Mouse (Mus musculus): ENCODE measurements around the gene Rph3al. TPM values are rescaled to one million over a fixed set of nuclear protein-coding genes. Genes with fewer than 3 reads are reported as not detected.

The Rph3al gene
- polyA plus RNA-seq, 1 experiment from 2014 or later: 2.4 TPM

DNA sequence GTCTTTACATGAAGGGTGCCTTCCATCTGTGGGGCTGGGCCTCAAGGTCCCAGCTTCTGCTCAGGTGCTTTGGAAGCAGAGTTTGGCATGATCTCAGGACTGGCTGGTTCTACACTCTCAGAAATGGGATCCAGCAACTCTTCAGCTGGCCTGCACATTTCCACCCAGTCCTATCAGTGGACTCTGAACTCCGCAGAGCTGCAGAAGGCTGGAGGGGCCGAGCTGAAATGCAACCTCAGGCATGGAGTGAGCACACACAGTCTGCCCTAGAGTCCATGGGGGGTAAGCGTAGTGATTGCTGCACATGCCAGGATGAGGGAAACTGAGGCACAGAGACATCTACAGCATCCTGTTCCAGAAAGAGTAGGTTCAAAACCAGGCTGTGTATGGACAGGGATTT lies 127.7 kb downstream of the Rph3al start:
- no peak for DNase-seq (ENCODE audit: low spot score)
- Histone ChIP-seq H3K4me3 (no peak overlapping the region), H3K9me3 (replicated peaks) (no peaks in the 10 kb centered on the region), H3K36me3 (no peaks in the 10 kb centered on the region), H3K4me1 (peaks cover 12% of the 10 kb centered on the region; the same call in 1 of the 2 replicates), H3K27ac (no peak overlapping the region), H3K27me3 (ENCODE audit: low read depth, poor library complexity, severe bottlenecking) (0 out of 2 replicates have a peak, but pooled peaks cover 5% of the 10 kb centered on the region)
- WGBS: 93% methylated on average over 3 of the region's 3 CpGs

DNA sequence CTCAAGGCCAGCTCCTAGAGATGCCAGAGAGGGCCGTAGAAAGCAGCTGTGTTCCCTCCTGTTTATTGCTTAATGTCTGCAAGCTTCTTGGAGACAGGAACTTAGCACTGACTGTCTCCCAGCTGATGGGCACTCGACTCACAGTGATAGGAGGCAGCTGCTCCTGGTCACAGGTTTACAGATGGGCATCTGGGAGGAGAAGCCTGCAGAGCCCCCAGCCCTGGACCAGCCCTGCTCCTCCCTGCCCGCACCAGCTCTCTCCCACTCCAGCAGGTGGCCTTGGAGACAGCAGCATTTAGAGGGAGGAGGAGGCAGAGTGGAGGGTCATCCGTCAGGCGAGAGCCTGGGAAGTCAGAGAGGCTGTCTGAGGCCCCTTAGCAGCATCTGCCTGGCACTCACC lies 130.7 kb downstream of the Rph3al start:
- Histone ChIP-seq H3K9me3 (replicated peaks) (no peaks in the 10 kb centered on the region), H3K4me1 (peaks cover 7% of the 10 kb centered on the region; the same call in 1 of the 2 replicates), H3K4me3 (no peak overlapping the region), H3K36me3 (no peaks in the 10 kb centered on the region), H3K27me3 (ENCODE audit: low read depth, poor library complexity, severe bottlenecking) (0 out of 2 replicates have a peak, but pooled peaks cover 5% of the 10 kb centered on the region), H3K27ac (no peak overlapping the region)
- DNase-seq (ENCODE audit: low spot score): no peak
- 36% methylated on average over 5 of the region's 5 CpGs for WGBS

GRCm38 (mm10) chr11:75801771-75802550 lies 136.3 kb downstream of the Rph3al start:
- WGBS: 85% methylated on average over 7 of the region's 7 CpGs
- no peak for DNase-seq (ENCODE audit: low spot score)
- Histone ChIP-seq H3K27ac (no peak overlapping the region), H3K36me3 (no peaks in the 10 kb centered on the region), H3K4me3 (no peak overlapping the region), H3K27me3 (ENCODE audit: low read depth, poor library complexity, severe bottlenecking) (peaks cover 40% of the 10 kb centered on the region), H3K9me3 (replicated peaks) (no peaks in the 10 kb centered on the region), H3K4me1 (peaks cover 4% of the 10 kb centered on the region; the same call in 1 of the 2 replicates)

DNA sequence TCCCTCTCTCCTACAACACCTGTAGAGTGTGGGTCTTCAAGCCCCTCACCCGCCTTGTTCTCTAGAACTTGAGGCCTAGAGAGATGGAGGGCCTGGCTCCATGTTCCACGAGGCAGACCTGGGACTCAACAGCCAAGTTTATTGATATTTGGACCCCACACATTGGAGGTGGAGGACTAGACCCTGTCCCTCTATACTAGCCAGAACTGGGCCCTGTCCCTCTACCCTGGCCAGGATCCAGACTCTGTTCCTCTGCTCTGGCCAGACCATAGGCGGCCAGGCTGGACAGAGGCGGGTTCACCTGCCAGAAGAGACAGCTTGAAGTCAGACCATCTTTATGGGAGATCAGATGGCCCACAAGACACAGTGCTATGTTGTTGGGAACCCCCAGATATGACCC lies 136.9 kb downstream of the Rph3al start:
- no peak for DNase-seq (ENCODE audit: low spot score)
- Histone ChIP-seq H3K4me1 (peaks cover 4% of the 10 kb centered on the region; the same call in 1 of the 2 replicates), H3K4me3 (no peak overlapping the region), H3K27me3 (ENCODE audit: low read depth, poor library complexity, severe bottlenecking) (peaks cover 46% of the 10 kb centered on the region), H3K27ac (no peak overlapping the region), H3K9me3 (replicated peaks) (no peaks in the 10 kb centered on the region), H3K36me3 (no peaks in the 10 kb centered on the region)
- WGBS: 79% methylated on average over 4 of the region's 4 CpGs

DNA sequence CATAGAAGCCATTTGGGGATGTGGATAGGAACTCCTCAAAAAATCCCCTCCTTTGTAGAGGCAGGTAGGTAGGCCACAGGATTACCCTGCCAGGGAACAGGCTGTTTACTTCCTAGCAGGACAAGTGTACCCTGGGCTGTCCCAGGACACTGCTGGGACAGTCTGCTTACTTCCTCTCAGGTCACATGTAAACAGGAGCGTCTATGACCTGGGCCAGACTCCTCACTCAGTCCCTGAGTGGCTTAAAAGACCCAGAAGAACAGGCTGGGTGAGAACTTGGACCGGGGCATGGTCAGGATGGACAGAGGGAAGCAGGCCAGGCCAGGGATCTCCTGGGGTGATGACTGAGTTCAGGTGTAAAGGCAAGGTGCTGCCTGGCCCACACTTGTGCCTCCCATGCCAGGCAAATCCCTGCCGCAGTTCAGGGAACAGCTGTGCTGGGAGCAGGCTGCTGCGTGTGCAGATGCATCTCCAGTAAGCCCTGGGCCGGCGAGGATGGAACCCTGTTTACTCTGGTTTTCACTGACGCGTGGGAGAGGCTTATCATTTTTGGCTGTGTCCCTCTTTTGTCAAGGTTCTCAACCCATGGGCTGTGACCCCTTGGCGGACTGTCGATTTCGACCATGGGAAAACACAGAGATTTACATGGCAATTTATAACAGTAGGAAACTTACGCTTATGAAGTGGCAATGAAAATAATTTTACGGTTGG lies 141.5 kb downstream of the Rph3al start:
- no peak for DNase-seq (ENCODE audit: low spot score)
- peaks cover 22% of the 10 kb centered on the region for H3K4me1 ChIP-seq
- no peaks in the 10 kb centered on the region for H3K36me3 ChIP-seq
- no peak overlapping the region for H3K4me3 ChIP-seq
- H3K27ac ChIP-seq: no peak overlapping the region
- WGBS: 74% methylated on average over 13 of the region's 13 CpGs
- peaks cover 87% of the 10 kb centered on the region for H3K27me3 ChIP-seq (ENCODE audit: low read depth, poor library complexity, severe bottlenecking)
- no peaks in the 10 kb centered on the region for H3K9me3 ChIP-seq (replicated peaks)

DNA sequence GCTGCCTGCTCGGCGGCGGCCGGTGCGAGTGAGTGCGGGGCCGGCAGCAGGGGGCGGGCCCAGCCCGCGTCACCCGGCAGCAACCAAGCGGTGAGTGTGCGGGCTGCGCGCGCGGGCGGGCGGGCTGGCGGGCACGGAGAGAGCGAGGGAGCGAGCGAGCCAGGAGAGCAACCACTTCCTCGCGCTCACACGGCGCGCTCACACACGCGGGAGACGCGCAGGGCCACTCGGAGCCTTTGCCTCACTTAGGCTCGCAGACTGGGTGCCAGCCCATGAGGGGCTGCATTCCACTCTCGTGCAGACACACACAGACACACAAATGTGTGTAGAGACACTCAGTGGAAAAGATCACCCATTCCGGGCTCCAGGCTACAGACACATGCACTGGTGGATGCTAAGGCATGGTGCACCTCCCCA lies 142.2 kb downstream of the Rph3al start, which contains the start of gene Doc2b:
Gene Doc2b, minus strand, starts transcription at position 21 of the 417 bp plus-strand sequence.
- Histone ChIP-seq H3K36me3 (no peaks in the 10 kb centered on the region), H3K27me3 (ENCODE audit: low read depth, poor library complexity, severe bottlenecking) (peaks cover 88% of the 10 kb centered on the region), H3K27ac (peak within 1 kb of the TSS; percentile 73), H3K9me3 (replicated peaks) (no peaks in the 10 kb centered on the region), H3K4me1 (peaks cover 22% of the 10 kb centered on the region), H3K4me3 (peak within 1 kb of the TSS; percentile 53)
- WGBS: 7% methylated on average over 37 of the region's 37 CpGs
- DNase-seq (ENCODE audit: low spot score): peak; percentile 60

GRCm38 (mm10) chr11:75795321-75795636 lies 142.9 kb downstream of the Rph3al start:
- Histone ChIP-seq H3K27ac (peak overlapping the region; percentile 73), H3K4me3 (peak overlapping the region; percentile 53), H3K4me1 (peaks cover 22% of the 10 kb centered on the region), H3K36me3 (no peaks in the 10 kb centered on the region), H3K27me3 (ENCODE audit: low read depth, poor library complexity, severe bottlenecking) (peaks cover 92% of the 10 kb centered on the region), H3K9me3 (replicated peaks) (no peaks in the 10 kb centered on the region)
- WGBS: 3% methylated on average over 29 of the region's 42 CpGs
- peak; percentile 52 for DNase-seq (ENCODE audit: low spot score)

DNA sequence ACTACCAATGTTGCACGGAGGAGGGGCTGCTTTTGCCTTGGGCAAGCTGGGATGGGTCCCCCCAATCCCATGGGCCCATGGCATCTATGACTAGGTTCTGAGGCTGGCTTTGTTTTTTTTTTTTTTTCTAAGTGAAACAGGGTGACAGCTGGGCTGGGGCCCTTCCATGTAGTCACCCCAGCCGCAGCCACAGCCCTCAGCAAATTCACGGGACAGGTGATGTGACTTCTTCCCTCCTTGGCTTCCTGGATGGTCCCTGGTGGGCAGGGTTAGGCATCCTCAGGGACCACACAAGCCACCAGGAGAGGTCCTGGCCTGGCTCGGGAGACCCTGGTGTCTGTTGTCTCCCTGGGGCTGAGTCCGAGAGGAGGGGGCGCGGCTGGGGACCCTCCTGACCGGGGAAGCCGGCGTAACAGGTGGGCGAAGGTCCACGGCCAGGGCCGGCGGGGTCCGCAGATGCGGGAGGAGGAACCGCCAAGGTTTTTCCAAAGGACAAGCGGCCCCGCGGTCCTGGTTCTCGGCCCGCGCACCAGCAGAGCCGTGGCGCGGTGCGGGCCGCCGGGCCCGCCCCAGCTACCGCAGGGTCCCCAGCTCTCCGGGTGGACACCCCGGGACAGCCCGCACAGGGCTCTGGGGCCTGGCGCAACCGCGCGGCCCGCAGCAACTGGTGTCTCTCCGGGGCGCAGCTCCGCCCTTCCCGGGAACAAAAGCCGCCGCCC lies 143.5 kb downstream of the Rph3al start:
- H3K9me3 ChIP-seq (replicated peaks): no peaks in the 10 kb centered on the region
- peak overlapping the region; percentile 53 for H3K4me3 ChIP-seq
- peak overlapping the region; percentile 73 for H3K27ac ChIP-seq
- peaks cover 22% of the 10 kb centered on the region for H3K4me1 ChIP-seq
- peaks cover 95% of the 10 kb centered on the region for H3K27me3 ChIP-seq (ENCODE audit: low read depth, poor library complexity, severe bottlenecking)
- 7% methylated on average over 41 of the region's 45 CpGs for WGBS
- no peaks in the 10 kb centered on the region for H3K36me3 ChIP-seq
- DNase-seq (ENCODE audit: low spot score): peak; percentile 53

- no peak for DNase-seq (ENCODE audit: low spot score)
- WGBS: 79% methylated on average over 5 of the region's 5 CpGs
- Histone ChIP-seq H3K36me3 (no peaks in the 10 kb centered on the region), H3K4me1 (peaks cover 17% of the 10 kb centered on the region), H3K4me3 (no peak overlapping the region), H3K27ac (no peak overlapping the region), H3K9me3 (replicated peaks) (no peaks in the 10 kb centered on the region), H3K27me3 (ENCODE audit: low read depth, poor library complexity, severe bottlenecking) (peaks cover 95% of the 10 kb centered on the region)
Measured at GRCm38 (mm10) chr11:75793351-75793750, 144.9 kb downstream of the Rph3al start.

- H3K27me3 ChIP-seq (ENCODE audit: low read depth, poor library complexity, severe bottlenecking): peaks cover 87% of the 10 kb centered on the region
- no peak overlapping the region for H3K27ac ChIP-seq
- no peaks in the 10 kb centered on the region for H3K9me3 ChIP-seq (replicated peaks)
- no peak overlapping the region for H3K4me3 ChIP-seq
- DNase-seq (ENCODE audit: low spot score): no peak
- peaks cover 17% of the 10 kb centered on the region for H3K4me1 ChIP-seq
- no peaks in the 10 kb centered on the region for H3K36me3 ChIP-seq
- WGBS: 73% methylated on average over 5 of the region's 5 CpGs
Measured at GRCm38 (mm10) chr11:75792535-75792934, 145.7 kb downstream of the Rph3al start.

GRCm38 (mm10) chr11:75785897-75786296 lies 152.3 kb downstream of the Rph3al start:
- Histone ChIP-seq H3K4me1 (no peaks in the 10 kb centered on the region; the same call in 1 of the 2 replicates), H3K27me3 (ENCODE audit: low read depth, poor library complexity, severe bottlenecking) (peaks cover 25% of the 10 kb centered on the region), H3K9me3 (replicated peaks) (no peaks in the 10 kb centered on the region), H3K36me3 (no peaks in the 10 kb centered on the region), H3K27ac (no peak overlapping the region), H3K4me3 (no peak overlapping the region)
- no peak for DNase-seq (ENCODE audit: low spot score)
- 87% methylated on average over 8 of the region's 8 CpGs for WGBS

- WGBS: 89% methylated on average over 5 of the region's 5 CpGs
- no peaks in the 10 kb centered on the region for H3K9me3 ChIP-seq (replicated peaks)
- no peak overlapping the region for H3K4me3 ChIP-seq
- peaks cover 8% of the 10 kb centered on the region; the same call in 1 of the 2 replicates for H3K27me3 ChIP-seq (ENCODE audit: low read depth, poor library complexity, severe bottlenecking)
- no peaks in the 10 kb centered on the region; the same call in 1 of the 2 replicates for H3K4me1 ChIP-seq
- DNase-seq (ENCODE audit: low spot score): no peak
- no peak overlapping the region for H3K27ac ChIP-seq
- H3K36me3 ChIP-seq: no peaks in the 10 kb centered on the region
Measured at GRCm38 (mm10) chr11:75783799-75784198, 154.4 kb downstream of the Rph3al start.
